Mouse (Mus musculus): ENCODE results near the gene Appbp2.

GRCm38 (mm10) chr11:85178413-85178812 lies 56.5 kb downstream of the Appbp2 start:
- TF ChIP-seq CTCF (IDR thresholded peaks at IDR 0.05; ENCODE audit: control insufficient read depth, insufficient read depth, insufficient replicate concordance, low read depth, low read length), result no peak
- no peak for TF ChIP-seq POLR2A (IDR thresholded peaks at IDR 0.05; ENCODE audit: control insufficient read depth, low read depth, low read length)

Data from testis, adult 2 months (tissue).